Mouse (Mus musculus): ENCODE measurements around the gene Zfp553. TPM values are rescaled to one million over a fixed set of nuclear protein-coding genes. Genes with fewer than 3 reads are reported as not detected.

Gene Zfp553
- polyA plus RNA-seq, 1 experiment from 2014 or later: 52.1 TPM

DNA sequence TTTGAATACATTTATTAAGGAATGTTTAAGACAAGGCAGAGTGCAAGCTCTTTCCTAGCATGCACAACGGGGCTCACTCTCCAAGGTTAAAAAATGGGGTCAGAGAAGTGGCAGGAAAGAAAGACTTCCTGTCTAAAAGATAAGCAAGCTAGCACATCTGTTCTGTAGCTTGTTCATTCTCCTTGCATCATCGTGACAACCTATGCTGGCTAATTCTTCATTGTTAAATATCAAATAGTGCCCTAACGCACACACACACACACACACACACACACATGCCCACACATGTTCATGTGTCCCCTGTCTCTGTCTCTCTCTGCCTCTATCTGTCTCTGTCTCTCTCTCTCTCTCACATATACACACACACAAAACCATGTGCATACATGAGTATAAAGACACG is 48.3 kb downstream of the Zfp553 start:
- no peaks in the 10 kb centered on the region for H3K27me3 ChIP-seq
- ATAC-seq (ENCODE audit: low FRiP score, low read depth): no peak
- no peak overlapping the region for H3K27ac ChIP-seq
- no peak overlapping the region for H3K9ac ChIP-seq
- H3K36me3 ChIP-seq: no peaks in the 10 kb centered on the region
- H3K4me3 ChIP-seq: no peak overlapping the region
- no peaks in the 10 kb centered on the region for H3K9me3 ChIP-seq
- no peak overlapping the region for H3K4me2 ChIP-seq (replicated peaks)
- 69% methylated on average over 4 of the region's 4 CpGs for WGBS
- H3K4me1 ChIP-seq: no peaks in the 10 kb centered on the region

DNA sequence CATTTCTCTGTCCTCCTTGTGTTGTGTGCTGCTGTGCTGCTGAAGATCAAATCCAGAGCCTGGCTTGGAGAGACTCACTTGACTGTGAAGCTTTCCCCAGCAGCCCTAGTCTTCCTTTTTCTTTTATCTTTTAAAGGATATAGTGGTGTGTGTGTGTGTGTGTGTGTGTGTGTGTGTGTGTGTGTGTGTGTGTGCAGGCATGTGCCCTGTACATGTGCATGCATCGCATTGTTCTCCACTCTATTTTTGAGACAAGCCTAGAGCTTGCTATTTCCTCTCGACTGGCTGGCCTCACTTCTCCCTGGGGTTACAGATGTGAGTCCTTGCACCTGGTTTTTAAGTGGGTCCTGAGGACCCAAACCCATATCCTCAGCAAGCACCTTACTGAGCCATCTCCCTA is 49.3 kb downstream of the Zfp553 start:
- ATAC-seq (ENCODE audit: low FRiP score, low read depth): no peak
- WGBS: 79% methylated on average over 2 of the region's 2 CpGs
- no peak overlapping the region for H3K27ac ChIP-seq
- no peak overlapping the region for H3K4me2 ChIP-seq (replicated peaks)
- H3K4me3 ChIP-seq: no peak overlapping the region
- H3K9me3 ChIP-seq: 0 out of 2 replicates have a peak, but pooled peaks cover 4% of the 10 kb centered on the region
- no peaks in the 10 kb centered on the region for H3K27me3 ChIP-seq
- no peak overlapping the region for H3K9ac ChIP-seq
- no peaks in the 10 kb centered on the region for H3K36me3 ChIP-seq
- no peaks in the 10 kb centered on the region for H3K4me1 ChIP-seq

DNA sequence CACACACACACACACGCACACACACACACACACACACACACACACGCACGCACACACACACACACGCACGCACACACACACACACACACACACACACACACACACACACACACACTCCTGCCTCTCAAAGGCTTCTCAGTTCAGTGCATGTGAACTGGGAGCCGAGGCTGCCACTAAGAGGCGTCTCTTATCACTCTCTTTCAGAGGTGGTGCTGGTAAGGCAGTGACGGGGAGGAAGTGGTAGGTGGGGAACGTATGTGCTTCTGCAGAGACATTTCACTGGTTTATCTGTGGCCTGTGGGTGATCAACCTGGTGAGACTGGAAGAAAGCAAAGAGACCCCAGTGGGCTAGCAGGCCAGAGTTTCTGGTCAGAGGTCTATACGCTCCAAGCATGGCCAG is 52.3 kb downstream of the Zfp553 start:
- 80% methylated on average over 6 of the region's 10 CpGs for WGBS
- no peaks in the 10 kb centered on the region for H3K36me3 ChIP-seq
- ATAC-seq (ENCODE audit: low FRiP score, low read depth): no peak

More for the DNA sequence above, 52.3 kb downstream of the Zfp553 start:
- no peak overlapping the region for H3K9ac ChIP-seq
- peaks cover 16% of the 10 kb centered on the region; the same call in 1 of the 2 replicates for H3K9me3 ChIP-seq
- H3K4me2 ChIP-seq (replicated peaks): no peak overlapping the region
- H3K4me1 ChIP-seq: no peaks in the 10 kb centered on the region
- no peak overlapping the region for H3K27ac ChIP-seq
- H3K27me3 ChIP-seq: no peaks in the 10 kb centered on the region
- H3K4me3 ChIP-seq: no peak overlapping the region

Other genes with a start within 250 kb of the Zfp553 start
- gene Mvp, start 218.4 kb upstream of the Zfp553 start, polyA plus RNA-seq (2015; fragmentation: Nextera tagmentation; extraction: Ambion mirVana): 5.5 and 5.6 TPM in 2 replicates
- 0.31 TPM in 1 of 2 replicates, not detected in the other for gene Pagr1b, start 216.6 kb upstream of the Zfp553 start, polyA plus RNA-seq (2015; fragmentation: Nextera tagmentation; extraction: Ambion mirVana)
- 48.2 and 70.2 TPM in 2 replicates for gene Pagr1a, start 215.7 kb upstream of the Zfp553 start, polyA plus RNA-seq (2015; fragmentation: Nextera tagmentation; extraction: Ambion mirVana)
- gene Gm42742, start 212.0 kb upstream of the Zfp553 start, polyA plus RNA-seq (2015; fragmentation: Nextera tagmentation; extraction: Ambion mirVana): 52.2 and 64.8 TPM in 2 replicates
- 6.9 and 10.4 TPM in 2 replicates for gene Prrt2, start 211.8 kb upstream of the Zfp553 start, polyA plus RNA-seq (2015; fragmentation: Nextera tagmentation; extraction: Ambion mirVana)
- 61.9 and 64.6 TPM in 2 replicates for gene Maz, start 206.0 kb upstream of the Zfp553 start, polyA plus RNA-seq (2015; fragmentation: Nextera tagmentation; extraction: Ambion mirVana)
- 113 and 118 TPM in 2 replicates for gene Kif22, start 190.6 kb upstream of the Zfp553 start, polyA plus RNA-seq (2015; fragmentation: Nextera tagmentation; extraction: Ambion mirVana)
- gene Zg16, start 145.7 kb upstream of the Zfp553 start, polyA plus RNA-seq (2015; fragmentation: Nextera tagmentation; extraction: Ambion mirVana): not detected in 2 replicates
- 2.6 and 2.7 TPM in 2 replicates for gene AI467606, start 141.7 kb upstream of the Zfp553 start, polyA plus RNA-seq (2015; fragmentation: Nextera tagmentation; extraction: Ambion mirVana)
- 3.1 and 3.4 TPM in 2 replicates for gene Qprt, start 110.8 kb upstream of the Zfp553 start, polyA plus RNA-seq (2015; fragmentation: Nextera tagmentation; extraction: Ambion mirVana)
- gene Spn, start 95.2 kb upstream of the Zfp553 start, polyA plus RNA-seq (2015; fragmentation: Nextera tagmentation; extraction: Ambion mirVana): 0.25 and 0.34 TPM in 2 replicates
- gene Cd2bp2, start 37.0 kb upstream of the Zfp553 start, polyA plus RNA-seq (2015; fragmentation: Nextera tagmentation; extraction: Ambion mirVana): 72.2 and 72.4 TPM in 2 replicates
- 31.7 and 34.8 TPM in 2 replicates for gene Tbc1d10b, start 24.6 kb upstream of the Zfp553 start, polyA plus RNA-seq (2015; fragmentation: Nextera tagmentation; extraction: Ambion mirVana)
- 350 and 353 TPM in 2 replicates for gene Mylpf, start 24.2 kb upstream of the Zfp553 start, polyA plus RNA-seq (2015; fragmentation: Nextera tagmentation; extraction: Ambion mirVana)
- 23.5 and 27.9 TPM in 2 replicates for gene Sept1, start 69 bp downstream of the Zfp553 start, polyA plus RNA-seq (2015; fragmentation: Nextera tagmentation; extraction: Ambion mirVana)
- gene Zfp771, start 11.2 kb downstream of the Zfp553 start, polyA plus RNA-seq (2015; fragmentation: Nextera tagmentation; extraction: Ambion mirVana): 75.1 and 82.7 TPM in 2 replicates
- 172 and 176 TPM in 2 replicates for gene Dctpp1, start 27.6 kb downstream of the Zfp553 start, polyA plus RNA-seq (2015; fragmentation: Nextera tagmentation; extraction: Ambion mirVana)
- 69.4 and 72.8 TPM in 2 replicates for gene Sephs2, start 41.0 kb downstream of the Zfp553 start, polyA plus RNA-seq (2015; fragmentation: Nextera tagmentation; extraction: Ambion mirVana)
- gene Itgal, start 63.2 kb downstream of the Zfp553 start, polyA plus RNA-seq (2015; fragmentation: Nextera tagmentation; extraction: Ambion mirVana): 0.69 TPM in 2 replicates
- gene Zfp768, start 112.5 kb downstream of the Zfp553 start, polyA plus RNA-seq (2015; fragmentation: Nextera tagmentation; extraction: Ambion mirVana): 19.8 and 20.6 TPM in 2 replicates
- 8.7 and 9.2 TPM in 2 replicates for gene Zfp747, start 143.0 kb downstream of the Zfp553 start, polyA plus RNA-seq (2015; fragmentation: Nextera tagmentation; extraction: Ambion mirVana)
- 5.9 and 6.8 TPM in 2 replicates for gene 9130019O22Rik, start 154.1 kb downstream of the Zfp553 start, polyA plus RNA-seq (2015; fragmentation: Nextera tagmentation; extraction: Ambion mirVana)
- gene E430018J23Rik, start 160.6 kb downstream of the Zfp553 start, polyA plus RNA-seq (2015; fragmentation: Nextera tagmentation; extraction: Ambion mirVana): 7.6 and 7.9 TPM in 2 replicates
- 8.1 and 8.4 TPM in 2 replicates for gene Zfp764, start 173.8 kb downstream of the Zfp553 start, polyA plus RNA-seq (2015; fragmentation: Nextera tagmentation; extraction: Ambion mirVana)
- gene Zfp688, start 189.0 kb downstream of the Zfp553 start, polyA plus RNA-seq (2015; fragmentation: Nextera tagmentation; extraction: Ambion mirVana): 27.4 and 28.8 TPM in 2 replicates
- gene Zfp689, start 216.1 kb downstream of the Zfp553 start, polyA plus RNA-seq (2015; fragmentation: Nextera tagmentation; extraction: Ambion mirVana): 12.2 and 13.9 TPM in 2 replicates
- 37.6 and 42.3 TPM in 2 replicates for gene Prr14, start 226.6 kb downstream of the Zfp553 start, polyA plus RNA-seq (2015; fragmentation: Nextera tagmentation; extraction: Ambion mirVana)
- 15.0 and 15.3 TPM in 2 replicates for gene Fbrs, start 246.1 kb downstream of the Zfp553 start, polyA plus RNA-seq (2015; fragmentation: Nextera tagmentation; extraction: Ambion mirVana)